Mouse (Mus musculus) ES-Bruce4 (cell line): ENCODE results near the gene Tada2a.

ENCODE experiments used
- CTCF ChIP-seq: IDR thresholded peaks from one replicate; pipeline ENCODE4 v1.8.1; 2011; ENCODE audit warnings: low read depth, low read length
- POLR2A ChIP-seq: IDR thresholded peaks from one replicate; pipeline ENCODE4 v1.8.1; 2011; ENCODE audit warnings: low read length; ENCODE audit not compliant: insufficient read depth

DNA sequence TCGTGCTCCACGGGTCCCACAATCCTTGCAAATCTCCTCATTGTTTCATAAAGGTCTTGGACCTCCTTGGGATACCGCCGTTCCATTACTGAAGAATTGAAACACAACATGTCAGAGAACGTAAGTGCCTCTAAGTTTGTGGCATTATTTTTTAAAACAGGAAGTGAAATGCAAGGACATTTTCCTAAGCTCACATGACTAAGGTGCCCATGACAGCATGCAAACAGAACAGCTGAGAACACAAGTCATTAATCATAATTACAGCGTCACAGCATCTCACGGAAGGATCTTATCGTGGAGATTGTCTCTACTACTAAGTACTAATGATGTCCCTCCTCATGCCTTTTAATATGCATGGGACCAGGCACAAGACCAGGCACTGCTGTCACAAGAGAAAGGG is 38.8 kb downstream of the Tada2a start:
- TF ChIP-seq CTCF (no peak), POLR2A (no peak)
